Mouse (Mus musculus) kidney, adult 8-10 months (tissue): ENCODE data around the gene Ptprk.
A peak's percentile ranks its signal among the peaks of the same experiment; 100 is the strongest.

Experiments
- DNase-seq, 2 experiments: peaks; one replicate each; pipeline ENCODE4 v3.0.0; 2022

Ptprk gene

DNA sequence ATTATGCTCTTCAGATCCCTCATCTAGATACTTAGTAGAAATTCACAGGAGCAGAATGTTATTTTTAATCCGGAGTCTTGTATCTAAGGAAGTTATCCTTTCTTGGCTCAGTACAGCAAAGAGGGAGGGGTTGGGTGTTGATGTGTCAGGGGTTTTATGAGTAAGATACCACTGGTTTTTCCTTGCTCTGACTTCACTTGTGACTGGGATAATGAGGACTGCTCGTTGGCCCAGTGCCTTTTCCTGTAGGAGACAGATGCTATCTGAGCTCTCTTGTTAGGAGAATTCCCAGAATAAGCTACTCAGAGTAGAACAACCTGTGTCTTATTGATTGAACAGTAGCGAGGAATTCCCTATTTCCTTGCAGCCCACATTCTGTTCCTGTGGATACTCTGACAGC lies 39.3 kb downstream of the Ptprk start:
- no peak for DNase-seq

DNA sequence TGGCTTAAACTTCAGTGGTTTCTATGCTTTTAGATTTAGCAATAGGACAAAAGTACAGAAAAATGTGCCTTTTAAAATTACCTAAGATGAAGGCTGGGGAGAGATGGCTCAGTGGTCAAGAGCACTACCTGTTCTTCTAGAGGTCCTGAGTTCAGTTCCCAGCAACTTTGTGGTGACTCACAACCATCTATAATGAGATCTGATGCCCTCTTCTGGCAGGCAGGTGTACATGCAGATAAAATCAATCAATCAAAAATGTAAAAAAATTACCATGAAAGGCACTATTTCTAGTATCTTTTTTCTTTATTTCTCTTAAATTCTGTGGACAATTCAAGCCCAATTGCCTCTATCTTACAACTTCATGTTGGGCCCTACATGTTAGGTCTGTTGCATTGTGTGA lies 42.4 kb downstream of the Ptprk start:
- no peak for DNase-seq

DNA sequence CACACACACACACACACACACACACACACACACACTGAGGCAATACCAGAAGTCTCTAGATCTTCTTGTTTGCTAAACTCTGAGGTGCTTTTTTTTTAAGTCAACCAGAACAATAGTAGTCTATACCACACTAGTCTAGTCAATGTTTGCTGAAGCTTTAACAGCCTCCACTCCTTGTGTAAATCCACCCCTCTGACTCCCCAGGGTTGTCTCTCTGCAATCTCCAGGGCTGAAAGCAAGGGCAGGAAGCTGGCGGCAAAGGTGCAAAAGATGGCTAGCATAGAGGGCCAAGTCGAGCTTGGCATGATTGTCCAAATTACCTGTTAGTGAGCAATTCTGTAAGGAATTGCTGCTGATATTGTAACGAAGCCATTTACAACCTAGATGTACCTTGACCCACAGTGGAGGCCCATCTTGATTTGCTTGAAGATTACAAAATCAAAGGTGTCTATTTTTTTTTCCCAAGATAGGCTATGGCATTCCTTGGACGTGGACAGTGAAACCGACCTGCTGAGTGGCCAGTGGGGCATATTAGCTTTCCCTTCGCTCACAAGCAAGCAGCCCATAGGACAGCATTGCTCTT lies 44.3 kb downstream of the Ptprk start:
- DNase-seq: no peak

DNA sequence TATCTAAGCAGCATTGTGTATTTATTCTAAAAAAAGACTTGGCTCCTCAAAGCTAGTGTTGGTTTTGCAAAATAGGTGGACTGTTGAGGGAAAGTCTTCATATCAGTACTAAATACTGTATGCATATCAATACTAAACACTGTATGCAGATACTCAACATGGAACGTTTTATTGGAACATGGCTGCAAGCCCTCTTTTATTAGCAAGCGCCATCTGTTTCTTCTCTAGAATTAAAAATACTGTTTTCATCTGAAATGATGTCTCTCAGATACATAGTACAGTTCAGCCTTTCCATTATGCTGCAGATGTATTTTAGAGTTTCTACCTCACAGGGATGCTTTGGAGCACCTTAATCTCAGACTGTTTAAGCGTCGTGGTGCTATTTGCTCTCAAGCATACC lies 49.3 kb downstream of the Ptprk start:
- DNase-seq: no peak

DNA sequence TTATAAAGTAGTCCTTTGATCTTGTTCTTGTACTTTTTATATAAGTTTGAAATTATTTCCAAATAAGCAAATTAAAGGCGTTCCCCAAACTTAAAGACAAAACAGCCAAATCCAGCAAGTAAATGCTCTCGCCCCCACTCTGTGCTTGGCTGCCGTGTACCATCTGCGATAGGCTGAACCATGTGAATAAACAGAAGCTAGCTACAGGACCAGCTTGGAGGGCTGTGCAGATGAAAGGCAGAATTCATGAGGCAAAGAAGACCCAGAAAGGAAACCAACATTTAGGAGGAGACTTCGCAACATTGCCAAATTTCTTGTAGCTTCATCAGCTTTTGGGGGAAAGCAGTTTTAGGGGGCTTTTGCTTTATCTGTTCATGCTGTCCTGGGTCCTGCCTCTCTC lies 53.4 kb downstream of the Ptprk start:
- DNase-seq: no peak

DNA sequence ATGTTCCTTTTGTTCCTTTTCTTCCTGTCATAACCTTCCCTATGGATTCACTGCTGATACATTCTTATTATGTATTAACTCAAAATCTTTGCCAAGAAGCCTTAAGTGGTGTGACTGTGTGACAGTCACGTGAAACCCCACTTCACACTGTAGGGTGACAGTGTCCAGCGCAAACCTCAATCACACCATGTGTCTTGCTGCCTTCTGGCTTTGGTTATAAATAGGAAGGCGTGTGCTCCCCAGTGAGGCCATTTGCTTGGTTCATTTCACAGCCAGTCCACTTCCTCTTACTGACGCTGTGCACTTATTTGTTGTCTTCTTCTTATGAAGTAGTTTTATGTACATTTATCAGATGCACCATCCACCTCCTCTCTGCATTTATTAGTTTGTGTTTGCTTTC lies 53.8 kb downstream of the Ptprk start:
- DNase-seq: no peak

DNA sequence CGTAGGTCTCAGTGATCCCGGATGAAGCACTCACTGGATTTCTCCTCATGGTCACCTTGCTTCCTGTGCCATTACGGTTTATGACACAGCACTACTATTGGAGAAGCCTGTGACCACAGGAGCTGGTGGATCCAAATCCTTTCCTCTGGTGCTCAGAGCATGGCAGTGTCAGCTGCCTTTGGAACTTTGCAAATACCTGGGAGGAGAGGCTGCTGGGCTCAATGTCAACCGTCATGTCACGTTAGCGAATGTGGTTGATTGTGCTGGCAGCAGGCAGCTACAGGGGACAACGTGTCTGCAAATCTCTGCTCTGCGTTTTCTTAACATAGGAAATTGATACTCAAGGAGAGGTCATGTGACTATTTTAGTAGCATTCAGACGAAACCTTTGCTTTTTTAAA lies 55.8 kb downstream of the Ptprk start:
- no peak for DNase-seq

DNA sequence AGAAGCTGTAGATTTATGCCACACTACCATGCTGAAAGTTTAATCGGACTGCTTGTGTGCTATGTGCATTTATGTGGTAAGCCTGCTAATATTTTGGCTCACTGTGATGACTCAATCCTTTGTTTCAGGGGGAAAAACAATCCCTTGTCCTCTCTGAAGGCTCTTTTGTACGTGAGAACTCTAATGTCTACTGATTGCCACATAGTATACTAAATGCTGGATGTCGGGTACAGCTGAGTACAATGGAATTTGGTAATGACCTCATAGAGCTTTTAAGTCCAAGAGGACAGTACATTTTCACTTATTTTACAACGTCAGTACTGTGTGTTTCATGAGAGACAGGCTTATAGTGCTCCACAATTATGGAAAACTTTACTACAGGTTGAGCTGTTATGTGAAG lies 59.1 kb downstream of the Ptprk start:
- DNase-seq: no peak

DNA sequence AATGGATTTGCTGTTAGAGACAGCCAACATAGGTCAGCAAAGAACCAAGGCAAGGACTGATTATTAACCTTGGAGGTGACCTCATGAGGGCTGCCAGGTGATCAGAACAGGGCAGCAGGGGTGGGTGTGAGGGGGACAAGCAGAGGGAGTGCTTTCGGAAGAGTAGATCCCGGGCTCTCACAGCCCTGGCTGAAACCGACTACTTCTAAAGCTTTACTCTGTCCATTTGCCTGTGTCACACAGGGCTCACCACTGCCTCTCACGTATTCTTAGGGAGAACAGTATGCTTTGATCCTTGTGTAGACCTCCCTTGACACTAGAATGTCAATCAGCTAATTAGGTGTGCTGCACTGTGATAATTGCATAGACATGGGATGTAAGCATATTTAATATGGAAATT lies 63.8 kb downstream of the Ptprk start:
- DNase-seq: peak in 1 of 2 experiments; percentile 19

DNA sequence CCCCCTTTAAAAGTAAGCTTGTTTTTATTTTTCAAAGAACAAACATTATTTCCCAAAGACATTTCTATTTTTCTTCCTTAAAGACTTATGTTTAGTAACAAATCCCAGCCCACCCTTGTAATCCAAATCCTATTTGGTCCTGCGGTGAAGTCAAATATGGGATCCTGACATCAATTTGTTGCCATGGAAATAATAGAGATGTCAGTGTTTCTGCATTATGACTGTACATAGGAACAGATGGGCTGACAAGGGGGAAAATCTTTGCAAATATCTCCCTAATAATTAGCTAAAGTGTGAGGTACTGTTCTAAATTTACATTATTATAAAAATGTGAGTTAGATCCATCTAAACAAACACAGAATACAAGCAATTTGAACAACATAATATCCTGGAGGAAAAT lies 69.8 kb downstream of the Ptprk start:
- DNase-seq: no peak

DNA sequence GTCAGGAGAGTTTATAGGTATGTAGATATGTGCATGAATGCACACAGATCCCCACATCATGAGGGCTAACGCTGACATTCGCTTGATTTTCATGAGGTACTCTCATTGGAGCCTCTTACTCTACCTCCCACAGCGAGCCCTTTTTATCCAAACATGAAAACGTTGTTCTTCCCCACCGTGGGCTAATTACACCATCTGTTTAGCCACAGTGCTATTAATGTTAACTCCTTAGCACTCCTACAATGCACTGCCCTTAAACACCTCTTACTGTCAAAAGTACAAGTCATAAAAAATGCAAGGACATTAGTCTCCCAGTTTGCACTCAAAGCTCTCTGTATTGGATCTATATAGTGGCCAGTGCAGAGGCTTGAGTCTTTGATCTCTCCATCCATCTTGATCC lies 70.7 kb downstream of the Ptprk start:
- DNase-seq: no peak

DNA sequence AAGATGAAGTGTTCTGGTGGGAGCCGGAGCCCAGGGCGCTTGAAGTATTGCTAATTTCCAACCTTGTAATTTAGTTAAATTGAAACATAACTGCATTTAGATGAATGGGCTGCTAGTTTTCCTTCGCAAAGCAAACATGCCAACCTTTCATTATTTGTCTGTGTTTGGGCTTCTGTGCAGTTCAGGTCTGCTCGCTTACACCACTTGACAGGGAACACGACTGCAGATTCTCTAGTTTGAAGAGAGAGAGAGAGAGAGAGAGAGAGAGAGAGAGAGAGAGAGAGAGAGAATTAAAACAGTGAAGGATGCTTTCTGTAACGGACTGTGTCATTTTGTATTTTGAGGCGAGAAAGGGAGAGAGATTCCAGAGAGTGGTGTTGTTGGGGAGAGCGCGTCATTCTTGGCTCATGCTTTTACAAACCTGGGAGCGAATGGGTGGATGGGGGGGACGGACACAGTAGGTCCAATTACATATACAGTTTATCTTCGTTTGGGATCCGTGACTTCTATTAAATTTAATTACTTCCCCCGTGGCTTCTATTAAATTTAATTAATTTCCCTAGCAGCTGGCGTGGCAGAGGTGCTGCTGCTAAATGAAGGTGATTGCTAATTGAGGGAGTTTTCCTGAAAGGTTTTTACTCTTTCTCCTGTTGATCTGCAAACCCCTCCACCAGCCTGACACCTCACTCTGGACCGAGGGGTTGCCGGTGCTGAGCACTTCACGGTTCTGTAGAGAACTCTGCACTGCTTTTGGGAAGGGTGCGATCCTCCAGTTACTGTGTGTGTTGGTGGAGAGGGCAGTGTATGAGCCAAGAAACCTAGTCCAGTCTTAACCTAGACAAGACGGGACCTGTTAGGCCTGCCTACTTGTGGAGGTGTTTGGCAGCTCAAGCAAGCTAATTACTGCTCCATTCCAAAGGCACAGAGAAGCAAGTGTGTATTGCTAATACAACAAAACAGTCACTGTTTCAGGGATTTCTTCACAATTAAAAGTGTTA lies 81.4 kb downstream of the Ptprk start:
- peak in 1 of 2 experiments; percentile 11 for DNase-seq

DNA sequence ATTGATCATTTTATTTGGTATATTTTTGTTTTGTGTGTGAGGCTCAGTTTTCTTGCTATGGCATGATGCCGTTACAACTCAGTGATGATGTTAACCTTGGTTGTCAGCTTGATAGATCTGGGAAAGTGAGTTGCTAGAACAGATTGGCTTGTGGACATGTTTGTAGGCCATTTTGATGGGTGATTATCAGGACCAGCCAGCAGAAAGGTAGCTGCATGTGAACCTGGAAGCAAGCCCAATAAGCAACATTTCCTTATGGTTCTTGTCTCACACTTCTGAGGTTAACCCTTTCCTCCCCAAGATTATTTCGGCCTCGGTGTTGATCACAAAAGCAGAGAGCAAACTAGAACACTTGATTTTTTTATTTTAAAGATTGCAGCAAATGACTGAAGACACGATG lies 85.1 kb downstream of the Ptprk start:
- DNase-seq: no peak

DNA sequence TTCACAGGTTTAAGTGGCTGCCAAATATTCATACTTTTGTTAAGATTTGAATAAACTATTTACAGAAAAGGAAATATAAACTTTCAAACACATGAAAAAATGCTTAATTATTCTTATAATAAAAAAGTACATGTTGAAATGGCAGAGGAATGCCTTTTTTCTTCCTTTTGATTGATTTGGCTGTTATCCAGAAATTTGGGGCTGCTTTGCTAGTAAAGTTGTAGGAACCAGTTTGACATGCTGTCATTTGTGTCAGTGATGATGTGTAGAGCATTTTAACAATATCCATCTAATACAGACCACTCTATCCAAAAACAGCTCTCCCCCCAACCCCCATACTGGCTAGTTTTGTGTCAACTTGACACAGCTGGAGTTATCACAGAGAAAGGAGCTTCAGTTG lies 86.7 kb downstream of the Ptprk start:
- no peak for DNase-seq

DNA sequence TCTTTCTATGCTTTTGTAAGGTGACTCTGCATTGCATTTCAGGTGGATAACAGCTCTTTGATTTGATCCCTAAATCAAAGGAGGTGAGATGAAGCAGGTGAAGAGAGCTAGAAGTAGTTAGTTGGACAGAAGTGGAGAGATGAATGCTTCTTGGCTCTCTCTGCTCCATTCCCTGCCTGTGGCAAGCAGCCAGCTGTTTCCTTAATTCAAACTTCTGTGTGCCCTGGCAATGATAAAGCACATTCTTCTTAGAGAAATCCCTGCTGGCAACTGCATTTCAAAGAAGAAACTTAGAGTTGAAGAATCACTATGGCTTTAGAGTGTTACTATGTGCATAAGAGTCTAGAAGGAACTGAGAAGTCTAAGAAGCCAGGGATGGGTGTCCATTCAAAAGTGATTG lies 89.6 kb downstream of the Ptprk start:
- peak; percentile 37 to 42 for DNase-seq

DNA sequence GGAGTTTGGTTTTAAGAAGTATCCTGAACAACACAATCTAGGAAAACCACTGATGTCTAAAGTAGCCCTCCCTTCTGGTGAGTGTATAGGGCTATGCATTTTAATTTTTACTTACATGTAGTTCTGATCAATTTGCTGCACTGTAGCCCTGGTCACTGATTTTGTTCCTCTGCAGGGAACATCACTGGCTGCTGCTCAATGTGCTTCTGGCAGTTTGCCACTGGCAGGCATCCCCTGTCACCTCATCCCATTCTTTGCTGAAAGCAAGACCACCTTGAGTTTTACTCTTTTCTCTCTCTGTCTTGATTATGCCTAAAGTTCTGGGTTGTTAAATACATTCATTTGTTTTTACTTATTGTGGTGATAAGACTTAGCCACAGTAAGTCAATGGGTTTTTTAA lies 90.1 kb downstream of the Ptprk start:
- DNase-seq: no peak

DNA sequence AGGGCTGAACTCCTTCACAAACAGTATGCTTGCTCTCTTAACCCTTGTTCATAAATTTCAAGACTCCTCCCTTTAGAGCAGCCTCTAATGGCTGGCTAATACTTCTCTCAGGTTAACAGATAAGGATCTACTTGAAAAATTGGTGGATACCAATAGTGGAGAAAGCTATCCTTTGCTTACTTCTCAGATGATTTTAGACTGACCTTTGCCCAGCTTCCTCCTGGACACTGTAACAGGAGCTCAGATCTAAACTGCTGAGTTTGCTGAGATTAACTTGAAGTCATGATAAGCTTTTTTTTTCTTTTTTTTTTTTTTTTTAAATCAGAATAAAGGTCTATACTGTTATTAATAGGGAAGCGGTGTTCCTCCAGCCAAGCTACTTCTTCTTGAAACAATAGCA lies 92.0 kb downstream of the Ptprk start:
- DNase-seq: peak in 1 of 2 experiments; percentile 38

DNA sequence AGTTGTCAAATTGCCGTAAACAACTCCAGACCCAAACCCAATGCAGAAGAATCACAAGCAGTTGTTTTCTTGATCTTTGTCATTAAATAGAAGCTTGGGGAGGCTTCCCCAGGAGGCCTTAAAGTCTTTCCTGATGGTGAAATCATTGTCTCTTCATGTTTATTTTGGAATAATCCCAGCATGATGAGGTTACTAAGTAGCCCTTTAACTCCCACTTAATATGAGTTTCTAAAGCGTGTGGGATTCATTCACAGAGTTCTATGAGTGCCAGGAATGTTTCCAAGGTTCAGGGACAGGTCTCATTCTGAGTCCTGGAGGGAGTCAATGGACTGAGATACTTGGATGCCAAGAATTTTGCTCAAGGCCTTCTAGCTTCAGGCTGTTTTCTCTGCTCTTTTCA lies 92.5 kb downstream of the Ptprk start:
- DNase-seq: peak in 1 of 2 experiments; percentile 63

DNA sequence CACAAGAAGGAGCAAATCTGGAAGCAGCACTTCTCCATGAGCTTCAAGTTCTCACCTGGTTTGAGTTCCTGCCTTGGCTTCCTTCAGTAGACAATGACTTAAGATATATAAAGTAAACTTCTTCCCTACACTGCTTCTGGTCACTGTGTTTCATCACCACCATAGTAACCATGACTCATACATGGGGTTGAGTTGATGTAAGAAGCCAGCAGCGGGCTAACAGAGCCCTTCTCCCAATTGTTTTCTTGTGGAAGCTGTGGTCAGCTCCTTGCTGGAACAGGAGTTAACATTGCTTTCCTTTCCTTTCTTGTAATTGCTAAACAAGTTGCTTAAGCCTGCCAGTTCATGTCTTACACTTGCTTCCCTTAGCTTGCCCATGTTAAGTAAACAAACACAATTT lies 96.6 kb downstream of the Ptprk start:
- no peak for DNase-seq

DNA sequence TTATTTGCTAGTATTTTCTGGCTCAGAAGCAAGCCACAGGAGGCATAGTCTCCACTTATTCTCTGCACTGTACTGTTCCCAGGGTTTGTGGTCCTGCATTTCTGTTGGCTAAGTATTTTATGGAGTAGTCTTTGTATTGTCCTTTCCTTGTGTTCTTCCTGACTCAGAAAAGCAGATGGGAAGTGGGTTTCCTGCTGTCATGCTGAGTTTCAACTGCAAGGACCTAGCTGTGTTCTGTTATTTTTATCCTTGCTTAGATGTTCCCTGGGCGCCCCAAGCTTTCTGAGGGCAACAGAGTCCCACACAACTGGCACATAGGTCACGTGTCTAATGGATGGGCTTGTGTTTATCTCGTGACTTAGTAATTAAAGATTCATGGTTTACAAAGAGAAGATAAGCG lies 104.3 kb downstream of the Ptprk start:
- DNase-seq: no peak

DNA sequence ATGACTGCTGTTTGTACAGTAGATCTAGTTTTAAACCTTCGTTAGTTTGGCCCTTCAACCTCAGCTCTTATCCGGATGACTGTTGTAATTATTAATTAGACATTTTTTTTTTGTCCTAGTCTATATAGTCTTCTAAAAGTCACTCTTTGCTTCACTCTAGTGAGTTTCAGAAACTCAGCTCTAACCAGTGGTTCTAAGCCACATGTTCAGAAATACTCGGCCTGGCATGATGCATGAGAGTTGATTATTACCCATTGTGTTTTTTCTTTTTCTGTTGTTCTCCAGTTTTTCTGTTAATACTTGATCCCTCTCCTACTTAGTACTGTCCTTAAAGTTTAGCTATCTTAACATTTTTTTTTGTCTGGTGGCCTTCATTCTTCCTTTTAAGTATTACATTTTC lies 107.5 kb downstream of the Ptprk start:
- peak in 1 of 2 experiments; percentile 26 for DNase-seq

DNA sequence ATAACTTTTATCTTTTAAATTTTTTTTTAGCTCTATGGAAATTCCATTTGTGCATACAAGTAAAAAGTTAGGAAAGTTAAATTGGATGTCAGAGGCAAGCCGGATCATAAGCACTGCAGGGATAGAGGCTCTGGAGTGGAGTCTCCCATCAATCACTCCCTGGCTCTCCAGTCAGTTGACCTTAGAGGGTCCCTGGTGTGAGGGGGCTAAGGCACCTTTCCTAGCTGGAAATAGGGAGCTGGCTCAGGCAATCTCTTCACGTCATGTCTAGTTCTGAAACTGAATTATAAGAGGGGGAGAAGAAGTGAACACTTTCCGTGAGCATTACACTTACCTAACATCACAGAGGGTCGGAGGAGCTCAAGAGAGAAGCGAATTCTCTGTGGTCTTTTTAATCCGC lies 110.1 kb downstream of the Ptprk start:
- no peak for DNase-seq

DNA sequence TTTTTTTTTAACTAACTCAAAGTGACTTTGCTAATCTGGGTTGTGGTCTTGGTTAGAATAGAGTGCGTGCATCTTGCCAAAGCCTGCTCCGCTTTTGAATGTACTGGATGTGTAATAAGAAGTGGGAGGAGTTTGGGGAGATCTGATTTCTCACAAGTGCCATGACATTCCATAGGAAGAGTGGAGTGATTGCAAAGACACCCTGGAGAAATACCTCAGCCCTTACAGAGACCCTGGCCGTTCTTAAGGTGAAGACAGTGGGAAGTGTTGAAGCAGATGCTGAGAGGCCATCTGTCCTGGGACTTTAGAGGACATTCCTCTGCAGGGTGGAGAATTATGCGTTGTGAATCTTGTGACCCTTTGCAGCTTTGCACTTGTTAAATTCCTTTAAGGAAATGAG lies 110.7 kb downstream of the Ptprk start:
- DNase-seq: no peak

DNA sequence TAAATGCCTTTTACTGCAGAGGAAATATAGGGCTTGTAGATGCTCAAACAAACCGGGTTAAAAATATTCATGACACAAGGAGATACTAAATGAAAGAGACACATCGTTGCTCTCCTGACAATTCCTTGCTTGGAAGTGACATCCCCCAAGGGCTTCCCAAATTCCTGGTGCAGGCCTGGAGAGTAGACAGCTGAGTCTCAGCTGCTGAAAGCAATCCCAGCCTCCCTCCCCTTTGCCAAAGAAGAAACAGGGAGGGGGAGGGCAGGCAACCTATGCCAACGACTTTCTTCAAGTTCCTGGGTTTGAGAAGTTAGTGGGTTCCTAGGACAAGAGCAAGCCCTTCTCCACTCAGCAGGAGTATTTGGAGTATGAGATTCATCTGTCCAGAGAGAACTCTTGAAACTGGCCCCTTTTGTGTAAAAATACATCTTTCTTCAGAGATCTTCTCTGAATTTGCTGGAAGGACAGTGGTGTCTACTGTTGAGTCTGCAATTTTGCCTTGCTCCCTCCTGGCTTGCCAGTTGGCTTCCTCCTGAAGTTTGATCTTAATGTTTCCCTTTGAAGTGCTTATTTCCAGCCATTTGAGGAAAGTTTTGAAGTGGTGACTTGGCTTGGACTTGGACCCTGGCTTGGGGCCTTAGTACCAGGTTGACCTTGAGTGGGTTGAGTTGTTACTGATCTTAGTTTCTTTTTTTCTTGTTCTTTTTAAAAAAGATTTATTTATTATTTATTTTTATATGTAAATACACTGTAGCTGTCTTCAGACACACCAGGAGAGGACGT lies 111.6 kb downstream of the Ptprk start:
- peak; percentile 41 to 48 for DNase-seq
